Mouse (Mus musculus) v-Abl transformed pro-B cells (cell line): ENCODE measurements around the gene Mertk.

Source experiments
- in situ Hi-C, 2 experiments: fragments of 400-800 bp; cut with MboI; formaldehyde crosslinking; loops; one replicate each; pipeline ENCODE4 v1.15.1; 2025; ENCODE audit not compliant: unreplicated experiment in 2 of 2

Gene Mertk

DNA sequence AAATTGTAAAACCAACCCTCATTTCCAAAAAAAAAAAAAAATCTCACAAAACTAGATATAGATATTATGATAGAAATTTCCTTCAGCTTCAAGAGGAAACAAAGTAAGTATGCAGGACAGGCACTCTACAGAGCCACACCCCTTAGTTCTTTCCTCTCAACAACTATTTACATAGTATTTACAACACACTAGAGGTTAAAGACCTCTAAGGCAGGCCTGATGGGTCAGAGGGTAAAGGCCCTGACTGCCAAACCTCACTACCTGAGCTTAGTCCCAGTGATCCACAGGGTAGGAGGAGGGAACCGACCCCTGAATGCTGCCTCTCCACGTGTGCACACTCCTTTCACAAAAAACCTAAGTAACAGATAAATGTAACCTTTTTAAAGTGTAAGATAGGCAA is 114.0 kb downstream of the Mertk start:
- in situ Hi-C loops: loop anchor here in 1 of 2 experiments (25.0 kb wide), 1 partner anchor 925 kb away; no protein-coding TSS in a partner anchor

DNA sequence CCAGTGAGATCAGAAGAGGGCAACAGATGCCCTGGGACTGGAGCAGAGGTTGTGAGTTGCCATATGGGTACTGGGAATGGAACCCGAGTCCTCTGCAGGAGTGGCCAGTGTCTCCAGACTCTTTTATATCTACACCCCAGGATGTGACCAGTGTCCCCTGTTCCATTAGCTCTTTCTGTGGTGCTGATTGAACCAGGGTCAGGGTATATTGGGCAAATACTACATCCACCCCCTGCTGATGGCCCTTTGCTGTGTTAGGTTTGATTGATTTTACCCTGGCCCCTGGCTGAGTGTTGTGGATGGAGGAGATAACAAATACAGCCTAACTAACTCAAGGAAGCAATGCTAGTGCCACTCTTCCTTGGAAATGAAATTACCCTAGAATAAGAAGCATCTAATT is 117.6 kb downstream of the Mertk start:
- in situ Hi-C loops: loop anchor here (5.0 to 25.0 kb wide), 2 partner anchors 119 to 929 kb away; partner anchors contain the start of gene Mertk (in 2 of the 2)

DNA sequence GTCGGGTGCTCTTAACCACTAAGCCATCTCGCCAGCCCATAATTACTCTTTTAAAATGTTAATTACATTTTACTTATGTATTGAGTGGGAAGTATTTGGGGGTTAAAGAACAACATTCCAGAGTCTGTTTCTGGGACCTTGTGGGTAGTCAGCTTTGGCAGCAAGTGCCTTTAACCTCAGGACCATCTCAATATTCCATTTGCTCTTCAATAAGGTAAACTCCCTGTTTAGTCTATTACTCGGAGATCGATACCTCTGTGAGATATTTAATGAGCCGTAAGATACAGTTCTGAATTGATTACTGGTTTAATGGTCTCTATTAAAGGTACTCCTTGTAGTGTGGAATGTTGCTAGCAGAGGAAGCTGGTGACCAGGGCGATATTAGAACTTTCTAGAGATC is 118.2 kb downstream of the Mertk start:
- in situ Hi-C loops: loop anchor here (5.0 to 25.0 kb wide), 2 partner anchors 120 to 930 kb away; partner anchors contain the start of gene Mertk (in 2 of the 2)

DNA sequence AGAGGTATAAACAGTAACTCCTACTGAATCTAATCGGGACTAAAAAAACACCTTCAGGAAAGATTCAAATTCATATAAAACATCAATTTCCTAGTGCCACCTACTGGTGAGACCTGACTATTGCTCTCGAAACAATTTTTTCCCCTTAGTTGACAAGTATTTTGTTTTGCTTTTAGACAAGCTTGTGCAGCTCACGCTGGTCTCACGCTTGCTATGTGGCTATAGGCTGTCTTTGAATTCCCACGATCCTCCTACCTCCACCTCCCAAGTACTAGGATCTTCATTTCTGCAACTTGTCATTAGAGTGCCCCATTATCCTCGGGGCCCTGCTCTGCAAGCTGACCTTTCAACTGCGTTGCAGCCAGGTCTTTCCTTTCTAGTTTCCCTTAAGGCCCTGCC is 118.6 kb downstream of the Mertk start:
- in situ Hi-C loops: loop anchor here (5.0 to 25.0 kb wide), 2 partner anchors 120 to 930 kb away; partner anchors contain the start of gene Mertk (in 2 of the 2)

DNA sequence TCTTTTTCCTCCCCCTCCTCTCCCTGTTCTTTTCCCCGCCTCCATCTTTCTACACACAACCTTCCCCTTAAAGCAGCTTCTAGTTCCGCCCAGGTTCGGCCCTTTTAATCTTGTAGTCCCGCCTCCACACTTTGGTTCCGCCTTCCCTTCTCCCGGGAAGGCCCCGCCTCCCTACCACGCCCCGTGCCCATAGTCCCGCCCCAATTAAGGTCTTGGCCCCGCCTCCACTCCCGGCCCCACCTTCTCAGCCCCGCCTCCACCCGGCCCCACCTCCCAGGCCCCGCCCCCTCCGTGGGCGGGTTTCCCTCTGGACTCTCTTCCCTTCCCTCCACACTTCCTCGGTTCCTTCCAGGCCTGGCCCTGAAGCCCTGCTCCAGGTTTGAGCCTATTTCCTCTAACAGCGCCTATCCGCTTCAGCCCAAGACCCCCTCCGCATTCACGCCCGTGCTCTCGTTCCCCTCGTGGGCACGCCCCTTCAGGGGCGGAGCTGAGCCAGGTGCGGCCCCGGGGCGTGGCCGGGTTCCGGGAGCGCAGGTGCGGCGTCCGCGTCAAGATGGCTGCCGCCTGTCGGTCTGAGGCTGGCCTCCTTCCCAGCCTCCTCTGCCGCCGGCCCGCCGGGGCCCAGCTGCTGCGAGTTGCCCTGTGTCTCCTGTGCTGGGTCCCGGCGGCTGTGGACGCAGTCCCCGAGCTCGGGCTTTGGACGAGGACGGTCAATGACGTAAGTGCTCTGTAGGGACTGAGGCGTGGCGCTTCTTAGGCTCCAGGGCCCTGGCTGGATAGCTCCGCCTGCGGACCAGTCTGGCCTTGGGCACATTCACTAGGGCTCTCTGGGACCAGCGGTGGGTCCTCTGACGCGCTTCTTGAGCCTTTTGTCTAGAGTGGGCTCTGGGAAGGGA is 119.3 kb downstream of the Mertk start, which contains the start of gene Tmem87b:
Tmem87b (plus strand) TSS at position 333 of the 896 bp plus-strand sequence.
- in situ Hi-C loops: loop anchor here (5.0 to 25.0 kb wide), 2 partner anchors 121 to 931 kb away; partner anchors contain the start of gene Mertk (in 2 of the 2)

DNA sequence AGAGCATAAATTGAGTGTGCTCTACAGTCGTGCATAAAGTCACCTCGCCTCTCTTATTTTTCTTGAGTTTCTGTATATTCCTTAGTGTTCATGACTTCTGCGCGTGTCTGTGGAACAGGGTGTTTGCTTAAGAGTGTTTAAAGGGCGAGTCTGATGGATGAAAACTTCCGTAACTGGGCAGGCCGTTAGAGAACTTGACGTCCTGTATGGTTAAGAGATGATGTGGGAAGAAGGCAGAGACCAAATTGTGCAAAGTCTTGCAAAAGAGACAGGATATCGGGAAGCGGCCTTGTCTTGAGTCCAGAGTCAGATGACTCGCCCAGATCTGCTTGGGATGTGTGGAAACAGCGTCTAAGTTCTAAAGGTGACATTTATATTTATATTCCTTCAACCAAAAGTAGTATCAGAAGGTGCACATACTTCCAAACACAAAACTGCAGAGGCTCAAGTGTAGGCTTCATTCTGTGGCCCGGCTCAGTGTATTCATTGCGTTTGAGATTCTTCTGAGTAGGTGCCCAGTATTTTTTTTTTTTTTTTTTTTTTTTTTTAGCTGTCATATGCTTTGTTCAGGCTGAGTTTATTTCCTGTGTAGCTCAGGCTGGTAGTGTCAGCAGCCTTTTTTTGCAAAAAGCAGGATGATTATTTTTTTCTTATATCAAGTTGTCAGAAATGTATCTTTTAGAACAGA is 120.3 kb downstream of the Mertk start:
- in situ Hi-C loops: loop anchor here (5.0 to 25.0 kb wide), 2 partner anchors 122 to 932 kb away; partner anchors contain the start of gene Mertk (in 2 of the 2)

DNA sequence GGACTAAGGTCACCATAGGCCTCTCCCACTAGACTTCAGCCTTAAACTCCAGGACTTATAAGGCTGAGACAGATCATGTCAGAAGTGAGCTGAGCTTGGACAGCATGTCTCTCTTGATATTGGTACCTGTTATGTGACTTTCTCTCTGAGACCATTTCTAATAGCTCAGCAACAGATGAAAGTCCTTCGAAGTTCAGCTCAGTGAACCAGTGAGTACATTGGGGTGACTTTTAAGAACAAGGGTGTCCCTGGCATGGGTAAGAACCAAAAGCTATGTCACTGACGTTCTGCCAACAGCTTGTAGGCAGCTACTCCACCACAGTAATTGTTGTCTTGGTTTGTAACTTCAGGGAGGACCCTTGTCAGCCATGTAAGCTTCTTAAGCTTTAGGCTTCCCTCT is 121.9 kb downstream of the Mertk start:
- in situ Hi-C loops: loop anchor here in 1 of 2 experiments (25.0 kb wide), 1 partner anchor 933 kb away; no protein-coding TSS in a partner anchor

DNA sequence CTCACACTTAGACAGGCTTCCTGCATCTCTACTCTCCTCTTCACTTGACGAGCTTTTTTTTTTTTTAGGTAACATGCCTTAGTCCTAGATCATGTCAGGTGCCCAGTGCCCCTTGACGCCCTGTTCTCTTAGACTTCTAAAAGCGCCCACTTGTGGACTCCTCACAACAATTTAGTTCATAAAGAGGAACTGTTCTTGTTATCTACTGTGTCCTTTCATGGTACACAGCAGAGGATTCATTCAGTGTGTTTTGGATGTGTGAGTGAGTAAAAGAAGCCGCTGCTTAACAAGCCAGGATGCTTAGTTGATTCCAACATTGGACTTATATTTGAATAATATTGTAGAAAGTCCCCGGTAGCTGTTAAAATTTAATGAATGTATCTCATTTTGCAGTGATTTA is 125.1 kb downstream of the Mertk start:
- in situ Hi-C loops: loop anchor here in 1 of 2 experiments (25.0 kb wide), 1 partner anchor 937 kb away; no protein-coding TSS in a partner anchor

DNA sequence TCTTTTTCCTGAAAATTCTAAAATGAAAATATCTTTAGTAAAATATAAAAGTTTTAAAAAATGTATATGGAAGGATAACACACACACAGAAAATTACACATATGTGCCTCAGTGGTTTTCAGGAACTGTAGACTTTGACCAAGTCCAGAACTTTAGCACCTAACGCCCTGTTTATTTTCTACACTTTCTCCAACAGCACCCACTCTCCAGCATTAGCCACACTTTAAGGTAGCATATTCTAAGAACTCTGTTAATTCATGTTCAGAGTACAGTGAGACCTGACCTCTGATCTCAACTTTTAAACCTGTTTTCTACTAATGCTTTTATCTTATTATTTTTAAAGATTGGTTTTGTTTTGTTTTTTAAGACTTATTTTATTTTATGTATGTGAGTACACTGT is 129.0 kb downstream of the Mertk start:
- in situ Hi-C loops: no loop called here

DNA sequence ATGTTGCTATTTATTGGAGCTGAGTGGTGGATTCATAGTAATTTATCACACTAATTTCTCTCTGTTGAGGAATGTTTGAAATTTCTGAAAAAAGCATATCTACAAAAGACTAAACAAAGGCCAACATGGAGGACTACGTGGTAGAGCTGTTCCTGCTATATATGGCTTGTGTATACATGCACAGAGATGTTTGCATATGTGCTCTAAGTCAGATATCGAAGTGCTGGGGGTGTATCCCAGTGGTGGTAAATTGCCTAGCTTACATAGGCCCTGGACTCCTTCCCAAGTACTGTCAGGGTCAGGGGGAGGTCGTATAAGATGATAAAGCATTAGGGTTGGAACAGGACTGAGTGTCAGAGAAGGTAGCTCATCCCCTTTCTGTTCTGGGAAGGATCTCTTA is 133.9 kb downstream of the Mertk start:
- in situ Hi-C loops: no loop called here

DNA sequence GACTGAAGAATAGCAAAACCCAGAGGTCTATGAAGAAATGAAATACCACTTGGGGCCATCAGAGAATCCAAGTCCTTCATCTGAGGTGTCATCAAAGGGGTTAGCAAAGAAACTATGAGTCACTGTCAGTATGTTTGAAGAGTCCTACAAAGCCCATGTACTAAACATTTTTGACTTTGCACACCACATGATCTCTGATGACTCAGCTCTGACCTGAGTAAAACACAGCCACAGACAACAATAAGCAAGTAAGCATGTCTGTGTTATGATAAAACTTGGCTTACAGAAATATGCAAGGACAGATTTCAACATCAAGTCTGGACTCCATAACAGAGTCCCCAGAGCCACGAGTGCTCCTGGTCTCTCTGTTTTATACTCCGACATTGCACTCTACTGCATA is 134.3 kb downstream of the Mertk start:
- in situ Hi-C loops: no loop called here

DNA sequence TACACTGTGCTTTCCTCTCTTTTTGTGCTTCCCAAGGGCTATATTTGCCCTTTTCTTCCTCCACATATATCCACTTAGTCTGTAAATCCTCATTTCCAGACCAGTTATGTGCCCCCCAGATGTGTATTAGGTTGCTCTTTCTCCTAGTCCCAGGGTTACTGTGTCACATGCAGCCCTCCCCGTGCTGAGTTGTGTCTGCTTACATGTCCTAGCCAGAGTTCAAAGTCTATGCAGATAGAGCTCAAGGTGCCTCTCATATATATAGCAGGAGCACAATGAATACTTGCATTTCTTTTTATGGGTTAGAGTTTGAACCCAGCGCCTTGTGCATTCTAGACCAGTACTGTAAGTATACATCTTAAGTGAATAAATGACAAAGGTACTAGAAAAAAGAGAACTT is 134.7 kb downstream of the Mertk start:
- in situ Hi-C loops: no loop called here

DNA sequence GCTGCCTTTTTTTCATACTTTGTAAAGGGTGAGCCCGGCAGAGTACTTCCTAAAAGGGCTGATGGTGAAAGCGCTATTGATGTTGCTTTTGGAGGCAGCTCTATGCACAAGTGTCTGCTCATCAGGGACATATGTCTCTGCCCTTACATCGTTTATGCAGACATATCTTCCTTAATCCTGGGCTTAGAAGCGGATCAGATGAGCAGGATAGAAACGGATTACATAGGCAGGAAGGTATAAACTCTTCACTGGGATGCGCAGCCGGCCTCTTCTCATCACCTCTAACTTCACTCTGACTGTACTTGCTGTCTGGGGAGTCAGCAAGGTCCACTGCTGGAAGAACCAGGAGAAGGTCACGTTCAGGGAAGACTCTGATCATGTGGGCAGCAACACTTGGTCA is 138.8 kb downstream of the Mertk start:
- in situ Hi-C loops: no loop called here

DNA sequence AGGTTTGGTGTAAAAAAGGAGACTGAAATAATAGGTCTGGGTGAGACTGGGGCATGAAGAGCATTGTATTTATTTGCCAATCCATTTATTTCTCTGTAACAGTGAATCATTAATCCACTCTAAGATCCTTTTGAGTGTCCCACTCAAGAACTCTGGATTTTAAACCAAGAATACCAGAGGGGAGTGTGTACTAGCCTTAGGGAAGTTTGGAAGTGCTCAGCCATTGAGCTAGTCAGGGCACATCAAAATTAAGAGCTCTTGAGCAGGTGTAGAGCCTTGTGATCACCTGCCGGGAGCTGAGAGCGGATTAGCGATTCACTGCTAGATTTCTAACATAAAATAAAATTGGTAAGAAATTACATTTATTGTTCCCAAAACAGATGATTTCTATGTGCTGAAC is 139.9 kb downstream of the Mertk start:
- in situ Hi-C loops: no loop called here

DNA sequence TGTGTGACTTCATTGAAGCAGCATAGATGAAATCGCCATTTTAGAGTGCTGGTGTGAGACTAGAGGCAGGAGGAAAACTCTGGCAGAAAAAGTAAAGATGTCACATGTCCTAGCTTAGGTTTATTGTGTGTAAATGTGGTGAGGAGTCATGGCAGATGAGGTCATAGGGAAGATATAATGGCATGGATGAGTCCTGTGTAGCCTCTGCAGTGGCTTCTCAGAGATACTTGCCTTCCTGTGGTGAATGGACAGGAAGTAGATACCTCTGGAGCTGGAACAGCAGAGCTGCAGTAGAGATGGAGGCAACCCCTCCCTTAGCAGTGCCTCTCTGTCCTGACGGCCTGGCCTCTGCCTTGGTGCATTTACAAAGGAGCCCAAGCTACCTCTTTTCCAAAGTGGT is 140.7 kb downstream of the Mertk start:
- in situ Hi-C loops: no loop called here

DNA sequence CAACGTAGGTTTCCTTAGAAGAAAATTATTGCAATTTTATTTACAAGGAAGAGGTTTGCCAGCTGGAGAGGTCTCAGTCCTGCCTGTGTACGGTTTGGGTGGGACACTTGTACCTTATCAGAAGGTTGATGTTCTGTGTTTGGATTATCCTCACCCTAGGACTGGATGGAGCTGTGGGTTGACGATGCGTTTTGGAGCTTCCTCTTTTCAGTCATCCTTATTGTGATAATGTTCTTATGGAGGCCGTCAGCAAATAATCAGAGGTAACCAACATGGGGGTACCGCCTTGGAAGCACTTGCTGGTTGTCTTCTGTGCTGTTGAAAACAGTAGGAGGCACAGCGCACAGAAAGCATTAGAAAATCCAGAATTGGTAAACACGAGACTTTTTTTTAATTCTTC is 143.7 kb downstream of the Mertk start:
- in situ Hi-C loops: no loop called here

DNA sequence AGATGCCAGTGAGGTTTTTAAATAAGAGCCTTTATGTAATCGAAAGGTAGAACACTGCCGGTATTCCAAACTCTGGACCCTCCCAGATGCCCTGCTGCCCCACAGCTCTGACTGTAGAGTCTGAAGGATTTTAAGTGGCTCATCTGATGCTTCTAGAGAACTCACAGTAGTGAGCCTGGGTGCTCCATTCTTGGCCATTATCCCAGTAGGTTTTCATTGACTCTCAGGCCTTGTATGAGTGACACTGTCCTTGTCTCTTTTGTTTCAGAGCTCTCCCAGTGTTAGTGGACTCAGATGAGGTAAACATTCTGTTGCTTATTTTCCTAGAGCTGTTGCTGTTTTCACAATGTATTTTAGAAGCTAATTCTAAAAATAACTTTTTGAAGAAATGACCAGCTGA is 151.3 kb downstream of the Mertk start:
- in situ Hi-C loops: no loop called here
